Mouse (Mus musculus) heart, postnatal 0 days (tissue): Measurements from ENCODE around the gene Creg2.

ENCODE experiments used
- CTCF ChIP-seq: IDR thresholded peaks from 2 replicates; pipeline ENCODE4 v1.5.1; 2016; ENCODE audit warnings: antibody characterized with exemption, control low read depth, low read depth
- EP300 ChIP-seq: IDR thresholded peaks from 2 replicates; pipeline ENCODE4 v1.6.1; 2016; ENCODE audit warnings: antibody characterized with exemption, low read depth

DNA sequence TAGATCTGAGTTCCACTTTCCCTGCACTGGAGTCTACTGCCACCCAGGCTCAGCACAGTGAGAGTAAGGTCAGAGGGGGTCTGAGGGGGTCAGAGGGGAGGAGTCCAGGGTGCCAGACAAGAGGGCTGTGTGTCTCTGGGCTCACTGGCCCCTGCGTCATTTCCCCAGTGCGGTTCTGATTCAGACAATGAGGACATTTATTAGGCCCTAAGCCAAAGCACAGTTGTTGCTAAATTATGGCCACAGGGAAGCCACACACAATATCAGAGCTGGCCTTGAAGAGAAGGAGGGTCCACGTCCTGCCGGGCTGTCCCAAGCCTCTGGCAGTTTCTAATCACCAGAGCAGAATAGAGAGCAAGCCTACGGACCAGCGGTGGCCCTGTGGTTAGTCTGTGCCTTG is 47.2 kb upstream of the Creg2 start:
- TF ChIP-seq CTCF: no peak
- TF ChIP-seq EP300: no peak
